Mouse (Mus musculus): ENCODE results near the gene Ugt2b36.
"Not testable (repeated sequence)": the region's sequence is repeated elsewhere in the genome, so short reads cannot be mapped to it uniquely, and the experiment has no call there.

Gene Ugt2b36

GRCm38 (mm10) chr5:87092346-87093027 is at the start of gene Ugt2b36:
Gene Ugt2b36, minus strand, starts transcription at chr5:87092555.
- DNase-seq: no peak

GRCm38 (mm10) chr5:87140196-87140595 is 47.8 kb upstream of the Ugt2b36 start, which contains the start of gene Ugt2b5:
Gene Ugt2b5, minus strand, starts transcription at chr5:87140318.
- DNase-seq: not testable (repeated sequence)

- not testable (repeated sequence) for DNase-seq
Observed at GRCm38 (mm10) chr5:87103697-87104096, 11.3 kb upstream of the Ugt2b36 start.

DNA sequence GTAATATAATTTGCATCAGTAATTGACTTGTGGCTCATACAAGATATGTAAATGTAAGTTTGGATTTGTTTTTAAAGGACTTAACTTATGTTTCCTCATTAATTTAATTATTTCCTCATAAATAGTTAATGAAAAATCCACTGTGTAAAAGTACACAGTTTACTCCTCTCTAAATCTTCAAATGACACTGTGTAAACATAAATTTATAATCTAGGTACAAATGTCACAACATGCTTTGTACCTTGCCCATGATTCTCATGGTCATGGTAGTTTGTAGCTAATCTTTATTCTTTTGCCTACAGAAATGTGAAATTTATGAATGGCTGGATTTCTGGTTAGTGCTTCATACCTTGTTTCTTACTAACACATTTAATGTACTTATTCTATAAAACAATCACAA is 1.2 kb downstream of the Ugt2b36 start:
- no peak for DNase-seq

GRCm38 (mm10) chr5:87089264-87089663 is 3.1 kb downstream of the Ugt2b36 start:
- no peak for DNase-seq

DNA sequence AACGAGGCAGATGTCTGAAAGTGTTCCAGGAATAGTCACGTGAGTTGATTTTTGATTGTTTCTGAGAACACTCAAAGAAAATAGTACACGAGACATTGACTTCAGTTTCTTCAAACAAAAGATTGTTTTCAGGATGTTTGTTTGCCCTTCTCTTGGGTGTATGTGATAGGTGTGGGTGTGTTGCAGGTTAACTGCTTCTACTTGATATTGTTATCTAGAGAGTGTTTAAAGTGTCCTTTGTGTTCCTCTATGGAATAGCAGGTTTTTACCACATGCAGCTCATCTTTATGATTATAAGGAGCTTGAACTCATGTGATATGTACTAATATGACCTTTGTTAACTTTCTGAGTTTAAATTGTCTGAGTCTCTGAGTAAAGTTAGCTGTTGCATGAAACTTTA is 6.1 kb downstream of the Ugt2b36 start:
- DNase-seq: no peak

DNA sequence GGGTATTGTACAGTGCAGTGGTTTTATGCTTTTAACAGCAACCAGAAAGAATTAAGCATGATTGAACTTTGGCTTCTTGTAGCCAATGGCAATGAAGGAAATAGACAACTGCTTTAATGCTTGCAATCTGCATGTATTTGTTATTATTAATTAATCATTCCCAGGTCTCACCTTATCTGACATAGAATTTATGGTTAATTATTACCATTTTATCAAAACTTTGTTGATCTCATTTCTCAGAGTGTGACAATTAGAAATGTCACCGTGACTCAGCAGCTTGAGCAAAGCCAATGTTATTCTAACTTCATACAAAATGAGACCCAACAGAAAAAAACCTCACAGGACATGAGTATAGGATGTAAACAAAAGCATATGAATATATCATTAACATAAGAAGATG is 61.7 kb downstream of the Ugt2b36 start:
- DNase-seq: no peak

GRCm38 (mm10) chr5:87027359-87027758 is 65.0 kb downstream of the Ugt2b36 start:
- DNase-seq: no peak
